In genomic region chr12:72944411-72945225, GRCm38 (mm10) we compare ENCODE assay signal across 11 mouse cellular contexts. TPM values are rescaled to one million over a fixed set of nuclear protein-coding genes. Genes with fewer than 3 reads are reported as not detected.
DNase-seq lines count a peak whose midpoint lies in the region; ATAC-seq and TF ChIP-seq lines count a peak whose summit lies in the region.
"Had no signal": no experiment of that assay in that cellular context is flagged by ENCODE, and none has a peak within 500 bp of the region (broad histone marks: within the 10 kb centered on the region; RNA-seq: fewer than 3 reads in every experiment).

No protein-coding gene starts in this region.

- no peak for DNase-seq in heart, postnatal 0 days (ENCODE audit: low spot score)
- no peak for DNase-seq in heart, adult 11 months
- peak; percentile 40 for DNase-seq in embryonic facial prominence, embryonic 11.5 days (ENCODE audit: low spot score)
- peak; percentile 33 for DNase-seq in hindlimb bud, embryonic 11.5 days (ENCODE audit: extremely low spot score, low read depth, low spot score)
- no peak for DNase-seq in retina, postnatal 1 day
- no peak for DNase-seq in layer of hippocampus, adult 2 months (ENCODE audit: low spot score in 2 of 2)
- no peak for DNase-seq in cerebellum, adult 11-12 months
- DNase-seq: gastrocnemius, postnatal 25 days had no signal

- peak overlapping the region; percentile 65 for H3K4me2 ChIP-seq in heart, postnatal 0 days (ENCODE audit: low read depth, low read length)
- H3K4me2 ChIP-seq in embryonic facial prominence, embryonic 11.5 days (ENCODE audit: low read depth, low read length) = peak overlapping the region; percentile 74
- H3K4me2 ChIP-seq in midbrain, embryonic 15.5 days = peak overlapping the region; percentile 47

- H3K36me3 ChIP-seq in heart, postnatal 0 days (replicated peaks; ENCODE audit: control insufficient read depth, insufficient read depth, low read length) = no peaks in the 10 kb centered on the region
- no peaks in the 10 kb centered on the region for H3K36me3 ChIP-seq in embryonic facial prominence, embryonic 11.5 days (replicated peaks; ENCODE audit: control insufficient read depth, insufficient read depth, low read depth, low read length)
- H3K36me3 ChIP-seq in midbrain, embryonic 15.5 days (replicated peaks) = no peaks in the 10 kb centered on the region

- peaks cover 92% of the 10 kb centered on the region for H3K27me3 ChIP-seq in heart, postnatal 0 days (ENCODE audit: control insufficient read depth, insufficient read depth, low read length)
- H3K27me3 ChIP-seq in embryonic facial prominence, embryonic 11.5 days (ENCODE audit: control insufficient read depth, insufficient read depth, low read length) = peaks cover 52% of the 10 kb centered on the region
- H3K27me3 ChIP-seq in midbrain, embryonic 15.5 days (replicated peaks) = peaks cover 90% of the 10 kb centered on the region
- H3K27me3 ChIP-seq: CH12.LX had no signal

- 3% methylated on average over 24 of the region's 24 CpGs for WGBS in heart, postnatal 0 days
- WGBS in embryonic facial prominence, embryonic 11.5 days = under 1% methylated on average over 21 of the region's 24 CpGs
- 1% methylated on average over 24 of the region's 24 CpGs for WGBS in midbrain, embryonic 15.5 days

- peak overlapping the region; percentile 47 for H3K4me3 ChIP-seq in heart, postnatal 0 days (ENCODE audit: low read depth, low read length)
- H3K4me3 ChIP-seq in embryonic facial prominence, embryonic 11.5 days (ENCODE audit: low read depth, low read length) = peak overlapping the region; percentile 44
- peak overlapping the region; percentile 29 for H3K4me3 ChIP-seq in midbrain, embryonic 15.5 days
- H3K4me3 ChIP-seq in layer of hippocampus, adult 2 months = no peak overlapping the region

- no peak overlapping the region for H3K9ac ChIP-seq in heart, postnatal 0 days (replicated peaks; ENCODE audit: low read depth, low read length)
- no peak overlapping the region for H3K9ac ChIP-seq in embryonic facial prominence, embryonic 11.5 days (replicated peaks; ENCODE audit: low read length)
- no peak overlapping the region for H3K9ac ChIP-seq in midbrain, embryonic 15.5 days

- H3K4me1 ChIP-seq in heart, postnatal 0 days (ENCODE audit: control insufficient read depth, insufficient read depth) = 0 out of 2 replicates have a peak, but pooled peaks cover 10% of the 10 kb centered on the region
- H3K4me1 ChIP-seq in embryonic facial prominence, embryonic 11.5 days (ENCODE audit: control insufficient read depth, insufficient read depth, low read length) = peaks cover 5% of the 10 kb centered on the region; the same call in 1 of the 2 replicates
- peaks cover 16% of the 10 kb centered on the region for H3K4me1 ChIP-seq in midbrain, embryonic 15.5 days

- TF ChIP-seq CTCF in heart, postnatal 0 days (IDR thresholded peaks at IDR 0.05; ENCODE audit: low read depth) = no peak
- no peak for TF ChIP-seq CTCF in layer of hippocampus, adult 2 months (conservative IDR thresholded peaks at IDR 0.05)

- TF ChIP-seq EP300 in heart, postnatal 0 days (IDR thresholded peaks at IDR 0.05; ENCODE audit: low read depth) = no peak

- no peaks in the 10 kb centered on the region for H3K9me3 ChIP-seq in heart, postnatal 0 days (replicated peaks; ENCODE audit: control insufficient read depth, low read length)
- H3K9me3 ChIP-seq in embryonic facial prominence, embryonic 11.5 days (replicated peaks; ENCODE audit: control insufficient read depth, low read length) = no peaks in the 10 kb centered on the region
- H3K9me3 ChIP-seq in midbrain, embryonic 15.5 days = no peaks in the 10 kb centered on the region

- H3K27ac ChIP-seq in heart, postnatal 0 days (ENCODE audit: low read depth) = no peak overlapping the region
- H3K27ac ChIP-seq in embryonic facial prominence, embryonic 11.5 days (replicated peaks; ENCODE audit: low read depth, low read length) = no peak overlapping the region
- no peak overlapping the region for H3K27ac ChIP-seq in midbrain, embryonic 15.5 days
- no peak overlapping the region for H3K27ac ChIP-seq in layer of hippocampus, adult 2 months

- no peak for ATAC-seq in heart, postnatal 0 days (ENCODE audit: insufficient read depth, low read depth)
- ATAC-seq in embryonic facial prominence, embryonic 11.5 days (replicated peaks; ENCODE audit: insufficient number of reproducible peaks, low FRiP score, low TSS enrichment, low read depth) = no peak
- no peak for ATAC-seq in midbrain, embryonic 15.5 days (replicated peaks)

RNA-seq across cellular contexts. Expression of gene 4930447C04Rik, which starts 4.0 kb away (rescaled TPM):
- total RNA-seq in heart, postnatal 0 days (2014; rRNA removed; ENCODE audit: low replicate concordance) = not detected in 2 replicates
- 0.32 and 0.63 TPM in 2 replicates for polyA plus RNA-seq in heart, postnatal 0 days (2015; fragmentation: Nextera tagmentation; extraction: Ambion mirVana)
- polyA plus RNA-seq in embryonic facial prominence, embryonic 11.5 days (2014; fragmentation: Nextera tagmentation; extraction: Ambion mirVana) = 5.0 and 6.3 TPM in 2 replicates
- polyA plus RNA-seq in midbrain, embryonic 15.5 days (2015; fragmentation: Nextera tagmentation; extraction: Ambion mirVana) = 4.0 and 4.8 TPM in 2 replicates
- 1 to 10 TPM; 6.1 to 6.5 TPM for total RNA-seq in layer of hippocampus, adult 2 months (2021)

RNA-seq across cellular contexts. Expression of gene Six6, which starts 4.9 kb away (rescaled TPM):
- total RNA-seq in heart, postnatal 0 days (2014; rRNA removed; ENCODE audit: low replicate concordance) = not detected in 2 replicates
- not detected in 2 replicates for polyA plus RNA-seq in heart, postnatal 0 days (2015; fragmentation: Nextera tagmentation; extraction: Ambion mirVana)
- 7.9 and 11.6 TPM in 2 replicates for polyA plus RNA-seq in embryonic facial prominence, embryonic 11.5 days (2014; fragmentation: Nextera tagmentation; extraction: Ambion mirVana)
- 0.61 and 1.5 TPM in 2 replicates for polyA plus RNA-seq in midbrain, embryonic 15.5 days (2015; fragmentation: Nextera tagmentation; extraction: Ambion mirVana)
- not detected for total RNA-seq in layer of hippocampus, adult 2 months (2021)
- total RNA-seq: gastrocnemius, postnatal 25 days; megakaryocyte progenitor cell, adult 5-6 weeks had no signal

Comparison
In these comparisons a context has a peak if more than half of its experiments do, and no peak if none do; other contexts are left out.
1. DNase-seq: peak in embryonic facial prominence, embryonic 11.5 days (single experiment) and hindlimb bud, embryonic 11.5 days (single experiment); none in heart, postnatal 0 days (single experiment), heart, adult 11 months (single experiment), retina, postnatal 1 day (single experiment), layer of hippocampus, adult 2 months (0 of 2) and cerebellum, adult 11-12 months (single experiment).
2. Peak in every context shown above with its lines, with median percentiles within 50 percentile points of each other: H3K4me2 ChIP-seq.